Mouse (Mus musculus) embryonic stem cell, embryonic (primary cell): ENCODE data around the gene Lrrc49.

Experiments used
- CTCF ChIA-PET, 4 experiments: fragments of 300-600 bp in 2 of 4; fragments of 350-600 bp in 2 of 4; sonication (Branson Sonifier 250); formaldehyde crosslinking; loops; one replicate each; lab custom pipeline; 2022; ENCODE audit warnings: inconsistent platforms in 2 of 4; lab: Charles Lee
- POLR2A ChIA-PET, 4 experiments: fragments of 300-600 bp in 2 of 4; fragments of 350-600 bp in 2 of 4; sonication (Branson Sonifier 250); formaldehyde crosslinking; loops; one replicate each; lab custom pipeline; 2022; ENCODE audit warnings: antibody characterized with exemption in 4 of 4, inconsistent platforms in 1 of 4; lab: Charles Lee

Lrrc49 gene

DNA sequence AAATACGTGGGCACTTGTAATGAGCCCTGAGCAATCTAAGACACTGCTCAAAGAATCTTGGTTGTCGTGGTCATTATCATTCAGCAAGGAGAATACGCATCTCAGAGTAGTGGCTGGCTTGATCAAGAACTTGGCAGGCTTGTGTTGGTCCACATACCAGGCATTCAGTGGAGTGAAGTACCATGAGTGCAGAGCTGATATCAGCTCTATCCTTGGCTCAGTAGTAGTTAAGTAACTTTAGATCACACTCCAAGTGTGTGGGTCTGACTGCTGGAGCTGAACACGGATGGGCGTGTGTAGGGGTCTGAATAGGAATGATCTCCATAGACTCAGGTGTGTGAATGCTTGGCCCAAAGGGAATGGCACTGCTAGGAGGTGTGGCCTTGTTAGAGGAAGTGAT lies 102.8 kb downstream of the Lrrc49 start:
- CTCF ChIA-PET, result interaction anchor here in 1 of 4 experiments (1.1 kb wide), 1 partner anchor 22 kb away, joined by 3 read pairs; no protein-coding TSS in a partner anchor
- POLR2A ChIA-PET, result interaction anchor here in 1 of 4 experiments (1.2 kb wide), 1 partner anchor 59 kb away, joined by 3 read pairs; no protein-coding TSS in a partner anchor

DNA sequence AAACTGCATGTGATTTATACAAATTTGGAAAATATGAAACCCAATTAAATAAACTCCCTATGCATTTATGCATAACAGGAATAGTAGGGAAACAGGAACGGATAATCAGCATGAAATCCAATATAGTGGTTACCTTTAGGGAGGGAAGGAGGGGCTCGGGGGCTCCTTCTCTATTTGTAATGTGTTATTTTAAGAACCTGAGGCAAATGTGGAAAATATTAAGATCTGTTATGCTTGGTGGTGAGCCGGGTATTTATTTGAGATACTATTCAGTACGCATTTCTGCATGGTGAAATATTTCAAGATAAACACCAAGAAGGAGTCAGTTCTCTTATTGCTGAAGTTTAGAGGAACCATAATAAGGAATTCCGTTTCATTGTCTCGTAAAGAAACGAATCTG lies 105.4 kb downstream of the Lrrc49 start:
- ChIA-PET POLR2A (no interaction called here), CTCF (no interaction called here)

DNA sequence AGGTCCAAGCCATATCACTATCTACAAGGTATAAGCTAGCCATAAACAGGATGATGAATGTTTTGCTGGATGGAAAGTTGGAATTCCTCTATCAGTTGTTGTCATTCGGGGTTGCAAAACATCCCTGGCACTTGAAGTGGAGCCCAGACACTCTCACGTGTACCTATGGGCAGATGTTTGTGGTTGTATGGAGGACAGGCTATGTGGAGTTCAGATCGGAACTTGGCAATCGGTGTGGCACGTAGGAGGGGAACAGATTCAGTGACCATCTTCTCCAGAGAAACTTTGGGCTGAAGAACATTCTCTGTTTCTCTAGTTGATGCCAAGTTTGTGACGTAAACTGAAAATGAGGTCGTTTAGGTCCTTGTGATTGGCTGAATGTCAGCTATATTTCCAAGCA lies 114.9 kb downstream of the Lrrc49 start:
- ChIA-PET CTCF (no interaction called here), POLR2A (no interaction called here)

DNA sequence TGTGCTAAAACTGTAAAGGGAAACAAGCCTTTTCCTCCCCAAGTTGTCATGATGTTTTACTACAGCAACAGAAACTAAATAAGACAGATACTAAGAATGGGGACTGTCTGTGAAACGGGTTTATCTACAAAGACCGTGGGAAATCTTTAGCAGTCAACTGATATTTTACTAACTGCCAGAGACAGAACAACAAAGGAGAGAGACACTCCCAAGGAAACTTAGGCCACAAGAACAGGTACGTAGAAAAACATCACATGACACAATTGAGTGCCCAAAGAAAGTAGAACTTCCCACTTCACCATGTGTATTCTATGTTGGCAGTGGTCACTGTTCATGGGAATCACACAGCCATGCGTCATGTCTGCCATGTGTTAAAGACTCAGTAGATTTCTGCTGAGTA lies 116.2 kb downstream of the Lrrc49 start:
- ChIA-PET POLR2A (no interaction called here), CTCF (interaction anchor here in 1 of 4 experiments (0.6 kb wide), 1 partner anchor 479 kb away, joined by 3 read pairs; no protein-coding TSS in a partner anchor)

DNA sequence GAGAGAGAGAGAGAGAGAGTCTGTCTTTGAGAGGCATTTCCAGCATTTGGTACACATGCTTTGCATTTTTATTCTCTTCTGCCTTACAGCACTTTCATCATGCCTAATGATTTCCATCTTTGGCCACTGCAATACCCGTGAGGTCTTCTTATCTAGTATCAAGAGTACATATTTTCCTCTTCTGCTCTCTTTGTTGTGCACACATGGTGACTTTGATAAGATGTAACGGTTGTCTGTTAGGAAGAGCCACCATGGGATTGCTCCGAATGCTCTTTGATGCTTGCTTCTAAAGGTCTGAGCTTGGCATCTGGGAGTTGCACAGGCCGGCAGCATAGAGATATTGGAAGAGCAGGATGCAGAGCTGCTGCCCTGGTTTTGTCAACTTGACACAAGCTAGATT lies 116.9 kb downstream of the Lrrc49 start:
- CTCF ChIA-PET, result interaction anchor here in 1 of 4 experiments (0.6 to 0.7 kb wide), 2 partner anchors 63 to 478 kb away, joined by 3 to 7 read pairs; no protein-coding TSS in a partner anchor

DNA sequence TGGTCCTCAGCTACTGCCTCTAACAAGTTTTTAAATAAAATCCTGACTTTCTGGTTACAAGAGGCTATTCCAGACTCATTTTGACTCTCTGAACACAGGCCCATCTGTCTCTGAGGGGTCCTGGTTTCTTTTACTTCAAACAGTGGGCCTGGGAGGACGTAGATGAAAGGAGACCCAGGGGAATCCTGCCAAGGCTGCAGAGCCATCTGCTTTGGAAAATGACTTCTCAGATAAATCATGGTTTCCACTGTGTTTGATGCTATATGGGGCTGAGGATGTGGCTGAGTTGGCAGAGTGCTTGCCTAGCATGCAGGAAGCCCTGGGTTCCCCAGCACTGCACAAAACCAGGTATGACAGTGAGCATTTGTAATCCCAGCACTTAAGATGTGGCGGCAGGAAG lies 118.6 kb downstream of the Lrrc49 start:
- CTCF ChIA-PET, result no interaction called here

More for the DNA sequence above, 116.9 kb downstream of the Lrrc49 start:
- POLR2A ChIA-PET, result no interaction called here

DNA sequence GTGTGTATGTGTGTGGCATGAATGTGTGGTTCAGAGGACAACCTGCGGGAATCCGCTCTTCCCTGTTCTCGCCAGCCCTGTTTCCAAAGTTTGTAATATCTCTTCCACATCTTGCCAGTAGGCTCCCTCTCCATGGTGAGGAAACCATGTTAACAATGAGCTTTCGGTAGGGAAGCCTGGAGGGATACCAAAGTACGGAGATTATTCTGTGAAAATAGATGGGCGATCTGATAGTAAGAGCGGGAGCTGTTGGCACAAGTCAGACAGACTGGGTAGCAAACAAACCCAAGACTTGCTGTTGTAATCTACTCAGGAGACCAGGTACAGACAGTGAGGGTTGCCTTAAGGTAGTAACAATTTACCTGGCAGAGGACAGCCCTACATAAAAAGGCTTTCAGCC lies 124.1 kb downstream of the Lrrc49 start:
- POLR2A ChIA-PET, result interaction anchor here in 1 of 4 experiments (0.6 kb wide), 1 partner anchor 9 kb away, joined by 3 read pairs; no protein-coding TSS in a partner anchor
- CTCF ChIA-PET, result interaction anchor here in 2 of 4 experiments (0.6 to 1.5 kb wide), 4 partner anchors 16 to 319 kb away, joined by 4 to 6 read pairs (median 6); no protein-coding TSS in a partner anchor

More for the DNA sequence above, 118.6 kb downstream of the Lrrc49 start:
- POLR2A ChIA-PET, result no interaction called here

DNA sequence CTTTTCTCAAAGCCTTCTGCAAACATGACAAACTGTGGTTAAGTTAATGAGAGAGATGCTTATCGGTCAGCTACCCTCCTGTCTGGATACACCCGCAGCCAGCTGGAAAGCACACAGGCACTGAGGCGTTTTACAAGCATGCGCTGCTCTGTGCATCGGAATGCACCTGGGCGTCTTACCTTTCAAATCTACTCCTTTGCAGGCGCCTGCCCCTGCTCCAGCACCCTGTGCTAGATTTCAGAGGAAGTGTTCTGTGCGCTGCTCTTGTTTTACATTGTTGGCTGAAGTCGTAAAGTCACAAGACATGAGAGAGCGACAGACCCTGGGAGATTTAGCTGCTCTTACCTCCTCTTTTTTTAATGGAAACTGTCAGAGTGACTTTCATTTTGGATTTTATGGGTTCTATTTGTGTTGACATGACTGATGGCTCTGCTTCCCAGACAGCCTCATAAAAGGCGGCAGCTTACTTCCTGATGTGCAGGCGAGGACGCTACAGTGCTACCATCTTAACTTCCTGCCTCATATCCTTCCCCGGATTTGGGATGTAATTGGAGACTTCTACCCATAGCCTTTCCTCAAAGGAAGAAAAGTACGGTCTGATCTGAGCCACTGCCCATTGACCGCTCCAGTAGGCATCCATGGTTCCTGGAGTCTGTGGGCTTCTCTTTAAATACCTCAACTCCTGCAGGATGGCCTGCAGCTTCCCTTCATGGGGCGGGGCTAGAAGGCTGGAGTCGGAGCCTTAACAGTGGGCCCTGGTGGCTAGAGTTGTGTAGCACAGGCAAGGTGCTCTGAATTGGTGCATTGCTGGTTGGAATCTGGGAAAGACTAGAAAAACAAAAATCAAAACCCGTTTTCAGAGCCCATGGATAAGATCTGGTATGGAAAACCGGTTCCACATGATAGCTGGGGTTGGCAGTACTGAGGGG lies 125.3 kb downstream of the Lrrc49 start:
- ChIA-PET CTCF (interaction anchor here in 3 of 4 experiments (0.5 to 1.8 kb wide), 18 partner anchors 15 to 570 kb away, joined by 3 to 11 read pairs (median 4); no protein-coding TSS in a partner anchor), POLR2A (interaction anchor here in 3 of 4 experiments (0.5 to 1.1 kb wide), 4 partner anchors 8 to 139 kb away, joined by 3 read pairs; no protein-coding TSS in a partner anchor)

DNA sequence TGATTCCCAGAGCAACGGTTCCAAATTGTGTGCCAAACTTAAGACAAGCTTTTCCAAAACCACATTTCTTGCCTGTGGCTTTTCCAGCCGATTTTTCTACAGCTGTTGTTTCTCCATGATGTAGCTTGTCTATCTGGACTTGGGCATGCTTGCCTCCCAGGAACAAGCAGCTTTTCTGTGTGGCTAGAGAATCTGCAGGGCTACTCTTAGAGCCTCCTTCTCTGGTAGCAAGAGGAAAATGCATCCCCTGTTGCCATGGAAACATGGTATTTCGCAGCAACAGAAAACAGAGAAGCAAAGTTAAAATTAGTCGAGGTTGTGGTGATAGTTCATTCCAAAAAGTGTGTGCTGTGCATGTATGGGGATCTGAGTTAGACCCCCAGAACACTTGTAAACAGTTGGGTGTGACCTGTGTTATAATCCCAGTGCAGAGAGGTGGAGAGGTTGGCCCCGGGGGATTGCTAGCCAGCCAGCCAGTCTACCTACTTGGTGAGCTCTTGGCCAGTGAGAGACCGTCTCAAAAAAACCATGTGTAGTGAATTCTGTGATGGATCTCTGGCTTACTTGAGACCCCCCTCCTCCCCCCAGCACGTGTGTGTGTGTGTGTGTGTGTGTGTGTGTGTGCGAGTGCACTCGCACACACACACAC lies 126.2 kb downstream of the Lrrc49 start:
- ChIA-PET POLR2A (interaction anchor here in 2 of 4 experiments (0.6 to 1.1 kb wide), 3 partner anchors 14 to 1606 kb away, joined by 3 to 8 read pairs (median 7); no protein-coding TSS in a partner anchor), CTCF (interaction anchor here in 3 of 4 experiments (0.6 to 1.8 kb wide), 7 partner anchors 14 to 569 kb away, joined by 3 to 11 read pairs (median 5); no protein-coding TSS in a partner anchor)

DNA sequence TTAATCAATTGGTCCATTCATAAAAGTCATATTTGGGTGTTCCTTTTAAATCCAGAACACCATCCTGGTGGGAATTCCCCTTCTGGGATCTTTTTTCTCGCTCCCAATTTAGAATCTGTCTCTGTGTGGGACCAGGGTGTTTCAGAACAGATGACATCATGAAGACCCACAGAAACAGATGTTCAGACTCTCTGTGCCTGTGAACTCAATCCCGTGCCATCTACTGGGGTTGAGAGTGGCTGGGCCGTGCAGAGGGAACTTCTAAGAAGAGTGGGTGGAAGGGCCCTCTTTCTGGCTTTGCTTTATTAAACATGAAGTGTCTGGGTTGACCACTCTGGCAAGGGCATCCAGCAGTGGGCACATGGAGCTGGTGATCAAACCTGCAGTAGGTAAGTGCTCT lies 129.5 kb downstream of the Lrrc49 start:
- POLR2A ChIA-PET, result no interaction called here
- CTCF ChIA-PET, result interaction anchor here in 2 of 4 experiments (0.7 to 2.4 kb wide), 3 partner anchors 10 to 554 kb away, joined by 3 to 9 read pairs (median 9); no protein-coding TSS in a partner anchor

DNA sequence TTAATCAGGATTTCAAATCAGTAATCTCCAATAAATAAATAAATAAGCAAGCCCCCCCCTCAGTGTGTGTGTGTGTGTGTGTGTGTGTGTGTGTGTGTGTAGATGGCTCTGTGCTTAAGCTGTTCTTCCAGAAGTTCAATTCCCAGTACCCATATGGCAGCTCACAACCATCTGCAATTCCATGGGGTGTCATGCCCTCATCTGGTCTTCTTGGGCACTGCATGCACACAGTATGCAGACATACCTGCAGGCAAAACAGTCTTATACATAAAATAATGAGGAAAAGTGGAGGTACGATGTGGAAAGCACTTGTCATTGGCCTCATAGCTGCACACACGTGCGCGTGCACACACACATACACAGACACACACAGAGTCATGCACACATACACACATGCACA lies 136.7 kb downstream of the Lrrc49 start:
- CTCF ChIA-PET, result interaction anchor here (0.5 to 1.7 kb wide), 9 partner anchors 102 to 313 kb away, joined by 4 to 14 read pairs (median 7); no protein-coding TSS in a partner anchor
- POLR2A ChIA-PET, result no interaction called here

DNA sequence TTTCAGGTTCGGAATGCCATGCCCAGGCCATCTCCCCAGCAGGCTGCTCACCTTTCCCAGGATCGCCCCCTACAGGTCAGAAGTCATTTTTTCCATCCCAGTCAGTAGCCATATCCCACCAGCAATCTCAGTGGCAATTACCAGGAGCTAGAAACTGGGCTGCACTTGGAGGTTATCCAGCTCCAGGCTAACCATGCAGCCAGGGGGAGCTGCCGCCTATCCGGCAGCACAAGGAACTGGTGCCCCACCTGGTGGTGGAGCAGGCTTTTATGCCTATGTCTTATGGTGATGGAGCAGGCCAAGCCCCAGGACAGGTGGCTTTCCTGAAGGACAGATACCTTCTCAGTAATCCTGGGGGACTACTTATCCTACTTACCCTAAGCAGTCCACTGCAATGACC lies 139.8 kb downstream of the Lrrc49 start:
- POLR2A ChIA-PET, result interaction anchor here in 2 of 4 experiments (1.0 to 1.4 kb wide), 3 partner anchors 14 to 1575 kb away, joined by 3 read pairs; partner anchors contain the start of gene Lrrc49 (in 1 of the 2)
- CTCF ChIA-PET, result interaction anchor here (0.5 to 2.5 kb wide), 46 partner anchors 10 to 969 kb away, joined by 3 to 74 read pairs (median 4); partner anchors contain the start of genes Thsd4 (in 2 of the 4) and Lrrc49 (in 1 of the 4)

DNA sequence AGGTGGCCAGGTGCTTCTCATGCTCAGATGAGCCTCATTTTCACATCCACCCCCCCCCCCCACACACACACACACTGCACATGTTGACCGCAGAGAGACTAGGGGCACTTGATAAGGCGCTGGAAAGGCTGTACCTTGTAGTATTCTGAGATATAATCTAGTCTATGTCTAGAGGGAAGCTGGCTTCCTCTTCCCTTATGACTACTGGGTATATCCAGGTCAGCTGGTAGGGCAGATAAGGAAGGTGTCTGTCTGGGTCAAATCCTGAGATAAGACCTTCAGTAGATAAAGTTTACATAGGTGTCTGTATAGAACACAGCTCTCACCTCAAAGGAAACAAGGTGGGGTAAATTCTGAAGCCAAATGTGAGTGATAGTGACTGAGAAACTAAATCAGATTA lies 141.8 kb downstream of the Lrrc49 start:
- ChIA-PET CTCF (interaction anchor here in 2 of 4 experiments (1.0 to 1.8 kb wide), 2 partner anchors 301 to 309 kb away, joined by 3 to 6 read pairs (median 3); no protein-coding TSS in a partner anchor), POLR2A (no interaction called here)

DNA sequence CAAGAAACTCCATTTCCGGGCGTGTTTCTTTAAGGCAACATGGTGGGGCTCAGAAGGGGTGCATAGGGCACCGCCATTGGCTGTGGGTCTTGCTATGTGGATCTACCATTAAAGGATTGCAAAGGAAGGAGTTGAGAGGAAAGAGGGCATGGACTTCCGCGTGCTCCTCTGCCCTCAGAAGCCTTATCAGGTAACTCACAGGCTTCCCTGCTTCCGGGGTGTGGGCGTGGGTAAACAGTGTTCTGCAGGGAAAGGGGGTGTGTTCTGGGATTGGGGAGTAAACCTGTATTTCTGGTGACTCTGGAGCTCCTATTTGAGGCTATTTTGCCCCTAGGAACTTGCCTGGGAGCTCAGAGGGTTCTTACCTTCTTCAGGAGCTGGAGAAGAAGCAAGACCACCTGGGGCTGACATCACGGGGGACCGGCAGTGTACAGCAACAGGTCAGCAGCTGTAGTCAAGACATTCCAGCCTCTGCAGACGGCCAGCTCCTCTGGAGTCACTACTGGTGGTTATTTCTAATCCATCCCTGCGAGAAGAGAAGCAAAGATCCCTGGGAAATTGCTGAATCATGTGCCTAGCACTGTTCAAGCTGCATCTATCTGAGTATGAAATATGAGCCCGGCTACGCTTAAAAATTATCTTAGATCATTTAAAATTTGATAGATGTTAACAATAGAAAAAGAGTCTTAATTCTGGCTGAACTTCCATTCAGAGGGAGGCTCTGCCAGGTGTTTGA lies 142.4 kb downstream of the Lrrc49 start:
- CTCF ChIA-PET, result interaction anchor here in 2 of 4 experiments (1.1 to 1.8 kb wide), 1 partner anchor 301 kb away, joined by 3 to 6 read pairs; no protein-coding TSS in a partner anchor
- POLR2A ChIA-PET, result no interaction called here

DNA sequence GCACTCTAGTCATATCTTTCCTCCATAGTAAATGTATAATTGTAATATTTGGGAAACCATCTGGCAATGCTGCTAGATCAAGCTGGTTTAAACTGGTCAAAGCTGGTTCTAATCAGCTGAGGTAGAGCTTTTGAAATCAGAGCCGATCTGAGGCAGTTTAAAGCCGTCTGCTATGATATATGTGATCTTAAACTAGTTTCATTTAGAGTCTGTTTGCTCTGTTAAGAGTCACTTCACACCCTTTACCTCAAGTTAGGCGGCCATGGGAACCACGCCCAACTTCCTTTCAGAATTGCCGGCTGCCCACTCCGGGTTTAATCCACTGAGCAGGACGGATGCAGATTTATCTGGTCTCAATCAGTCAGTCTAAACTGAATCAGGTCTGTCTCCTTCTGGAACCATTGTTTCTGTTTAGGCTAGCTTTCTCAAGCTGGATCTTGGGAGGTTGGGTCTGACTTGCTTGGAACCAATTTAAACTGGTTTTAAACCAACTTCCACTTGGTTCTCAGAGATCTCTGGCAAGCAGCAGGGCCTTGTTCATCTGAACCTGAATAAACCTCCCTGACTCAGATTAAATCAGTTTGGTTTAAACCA lies 144.4 kb downstream of the Lrrc49 start:
- ChIA-PET CTCF (interaction anchor here in 1 of 4 experiments (1.0 to 1.4 kb wide), 2 partner anchors 22 to 298 kb away, joined by 3 read pairs; no protein-coding TSS in a partner anchor), POLR2A (interaction anchor here in 2 of 4 experiments (0.5 to 1.2 kb wide), 6 partner anchors 16 to 1401 kb away, joined by 3 read pairs; no protein-coding TSS in a partner anchor)

DNA sequence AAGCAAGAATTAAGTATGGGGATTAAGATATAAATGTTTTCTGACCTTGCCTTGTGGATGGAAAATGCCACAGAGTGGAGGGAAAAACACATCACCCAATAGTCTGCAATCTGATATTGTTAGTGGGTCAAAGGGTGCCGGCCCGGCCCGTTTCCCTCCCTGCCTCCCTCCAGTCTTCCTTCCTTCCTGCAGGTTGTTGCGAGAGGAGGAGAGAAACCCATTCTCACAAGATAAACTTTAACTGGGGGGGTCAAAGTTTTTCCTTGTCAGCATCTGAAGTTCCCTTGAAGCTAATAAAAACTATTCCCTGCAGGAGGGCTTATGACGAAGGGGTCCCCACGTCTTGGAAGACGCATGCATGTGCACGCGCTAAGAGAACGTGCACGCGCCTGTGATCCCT lies 157.6 kb downstream of the Lrrc49 start:
- POLR2A ChIA-PET, result no interaction called here

More for the DNA sequence above, 157.6 kb downstream of the Lrrc49 start:
- CTCF ChIA-PET, result no interaction called here
